Mouse (Mus musculus): ENCODE data around the gene Sfxn3.

- TF ChIP-seq CTCF (IDR thresholded peaks at IDR 0.05; ENCODE audit: borderline replicate concordance, insufficient read depth, low read depth, low read length), result no peak
- no peak for TF ChIP-seq POLR2A (IDR thresholded peaks at IDR 0.05; ENCODE audit: borderline replicate concordance, insufficient read depth, low read length)
Observed at GRCm38 (mm10) chr19:45044389-45044927, 2.8 kb upstream of the Sfxn3 start.
